Mouse (Mus musculus) intestine, embryonic 16.5 days (tissue): Measurements from ENCODE around the gene Zfp819. TPM values are rescaled to one million over a fixed set of nuclear protein-coding genes. Genes with fewer than 3 reads are reported as not detected.

Source experiments
- ATAC-seq: fragments of 200-750 bp; cut with Nextera tagmentation; 2 replicates; pipeline ENCODE4 v1.8.0; 2017; ENCODE audit warnings: moderate TSS enrichment, moderate library complexity
- H3K27ac ChIP-seq: fragments of 300-500 bp; sonication (generic); 2 replicates; pipeline ENCODE4 v1.5.1; 2014; ENCODE audit warnings: mild to moderate bottlenecking, low read length
- H3K27me3 ChIP-seq: fragments of 300-500 bp; sonication (generic); replicated peaks from 2 replicates; pipeline ENCODE4 v1.6.1; 2014; ENCODE audit warnings: low read length, control low read depth, mixed read lengths; ENCODE audit not compliant: control insufficient read depth, insufficient read depth
- H3K36me3 ChIP-seq: fragments of 300-500 bp; sonication (generic); 2 replicates; pipeline ENCODE4 v1.6.1; 2014; ENCODE audit warnings: low read length, control low read depth; ENCODE audit not compliant: control insufficient read depth, insufficient read depth
- H3K4me1 ChIP-seq: fragments of 300-500 bp; sonication (generic); 2 replicates; pipeline ENCODE4 v1.6.1; 2014; ENCODE audit warnings: low read length, control low read depth, mixed read lengths; ENCODE audit not compliant: control insufficient read depth, insufficient read depth
- H3K4me2 ChIP-seq: fragments of 300-500 bp; sonication (generic); 2 replicates; pipeline ENCODE4 v1.6.1; 2014; ENCODE audit warnings: low read depth, low read length, control low read depth
- H3K4me3 ChIP-seq: fragments of 300-500 bp; sonication (generic); 2 replicates; pipeline ENCODE4 v1.5.1; 2014; ENCODE audit warnings: mild to moderate bottlenecking, low read length
- H3K9ac ChIP-seq: fragments of 300-500 bp; sonication (generic); 2 replicates; pipeline ENCODE4 v1.6.1; 2014; ENCODE audit warnings: low read depth, low read length
- H3K9me3 ChIP-seq: fragments of 300-500 bp; sonication (generic); 2 replicates; pipeline ENCODE4 v1.6.1; 2016; ENCODE audit warnings: low read length, control low read depth; ENCODE audit not compliant: control insufficient read depth
- WGBS: fragments of 180-500 bp; shearing (Covaris S2); extraction: QIAGEN DNeasy Blood & Tissue Kit; methylation state at CpG from one replicate; pipeline ENCODE4 v1.1.7; 2014; 5-methylcytosine and 5-hydroxymethylcytosine counted together
- polyA plus RNA-seq: library from polyadenylated mRNA; unstranded; fragments of >200 nt; fragmentation: Nextera tagmentation; extraction: Ambion mirVana; gene quantifications from 2 replicates; pipeline ENCODE4 v1.2.1, GENCODE M21; 2015

The Zfp819 gene
- polyA plus RNA-seq = not detected in 2 replicates

- Histone ChIP-seq H3K27me3 (no peaks in the 10 kb centered on the region), H3K4me1 (peaks cover 3% of the 10 kb centered on the region), H3K4me2 (peak within 1 kb of the TSS; percentile 75), H3K4me3 (peak within 1 kb of the TSS; percentile 36), H3K27ac (no peak within 1 kb of the TSS), H3K9me3 (no peaks in the 10 kb centered on the region), H3K9ac (0 out of 2 replicates have a peak within 1 kb of the TSS, but pooled peaks have one; percentile 21), H3K36me3 (no peaks in the 10 kb centered on the region)
- ATAC-seq = peak; percentile 91
- WGBS = 14% methylated on average over 41 of the region's 41 CpGs
Measured at GRCm38 (mm10) chr7:43606896-43607742, at the start of gene Zfp819. Gene Zfp819, plus strand, starts transcription at chr7:43607169.

GRCm38 (mm10) chr7:43562006-43562633 lies 44.8 kb upstream of the Zfp819 start, which contains the start of gene Zfp658:
Gene Zfp658, plus strand, starts transcription at chr7:43562256.
- H3K9ac ChIP-seq = peak within 1 kb of the TSS; percentile 81
- no peaks in the 10 kb centered on the region for H3K27me3 ChIP-seq
- H3K9me3 ChIP-seq = no peaks in the 10 kb centered on the region
- peaks cover 13% of the 10 kb centered on the region for H3K4me1 ChIP-seq
- H3K4me2 ChIP-seq = peak within 1 kb of the TSS; percentile 71
- peak; percentile 87 for ATAC-seq
- no peaks in the 10 kb centered on the region for H3K36me3 ChIP-seq
- 0% methylated on average over 27 of the region's 27 CpGs for WGBS
- H3K27ac ChIP-seq = peak within 1 kb of the TSS; percentile 84
- H3K4me3 ChIP-seq = peak within 1 kb of the TSS; percentile 66

- H3K4me2 ChIP-seq = peak overlapping the region; percentile 71
- H3K9me3 ChIP-seq = no peaks in the 10 kb centered on the region
- no peaks in the 10 kb centered on the region for H3K27me3 ChIP-seq
- H3K9ac ChIP-seq = peak overlapping the region; percentile 81
- no peaks in the 10 kb centered on the region for H3K36me3 ChIP-seq
- H3K4me3 ChIP-seq = peak overlapping the region; percentile 66
- H3K27ac ChIP-seq = peak overlapping the region; percentile 84
- WGBS = 1% methylated on average over 10 of the region's 10 CpGs
- H3K4me1 ChIP-seq = peaks cover 13% of the 10 kb centered on the region
- peak; percentile 29; the same call in 1 of the 2 replicates for ATAC-seq
Measured at GRCm38 (mm10) chr7:43562651-43563070, 44.3 kb upstream of the Zfp819 start.

GRCm38 (mm10) chr7:43563300-43563699 lies 43.7 kb upstream of the Zfp819 start:
- peak overlapping the region; percentile 71 for H3K4me2 ChIP-seq
- no peak overlapping the region; the same call in 1 of the 2 replicates for H3K27ac ChIP-seq
- no peaks in the 10 kb centered on the region for H3K36me3 ChIP-seq
- ATAC-seq = no peak
- peak overlapping the region; percentile 66 for H3K4me3 ChIP-seq
- peak overlapping the region; percentile 81; the same call in 1 of the 2 replicates for H3K9ac ChIP-seq
- H3K9me3 ChIP-seq = no peaks in the 10 kb centered on the region
- peaks cover 13% of the 10 kb centered on the region for H3K4me1 ChIP-seq
- H3K27me3 ChIP-seq = no peaks in the 10 kb centered on the region
- WGBS = 54% methylated on average over 6 of the region's 6 CpGs

GRCm38 (mm10) chr7:43571216-43571615 lies 35.8 kb upstream of the Zfp819 start:
- H3K4me1 ChIP-seq = no peaks in the 10 kb centered on the region
- no peak overlapping the region for H3K4me3 ChIP-seq
- no peaks in the 10 kb centered on the region for H3K9me3 ChIP-seq
- no peaks in the 10 kb centered on the region for H3K27me3 ChIP-seq
- no peak overlapping the region for H3K27ac ChIP-seq
- no peak for ATAC-seq
- H3K9ac ChIP-seq = no peak overlapping the region
- H3K4me2 ChIP-seq = no peak overlapping the region
- 98% methylated on average over 2 of the region's 2 CpGs for WGBS
- peaks cover 14% of the 10 kb centered on the region for H3K36me3 ChIP-seq

GRCm38 (mm10) chr7:43579440-43580171 lies 27.4 kb upstream of the Zfp819 start, which contains the start of gene Zfp719:
Gene Zfp719, plus strand, starts transcription at chr7:43579610.
- peak within 1 kb of the TSS; percentile 89 for H3K27ac ChIP-seq
- no peaks in the 10 kb centered on the region for H3K9me3 ChIP-seq
- H3K36me3 ChIP-seq = peaks cover 10% of the 10 kb centered on the region
- peaks cover 13% of the 10 kb centered on the region for H3K4me1 ChIP-seq
- peak within 1 kb of the TSS; percentile 77 for H3K4me3 ChIP-seq
- under 1% methylated on average over 37 of the region's 37 CpGs for WGBS
- H3K27me3 ChIP-seq = no peaks in the 10 kb centered on the region
- H3K9ac ChIP-seq = peak within 1 kb of the TSS; percentile 80
- H3K4me2 ChIP-seq = peak within 1 kb of the TSS; percentile 85
- ATAC-seq = peak; percentile 99

GRCm38 (mm10) chr7:43580526-43580925 lies 26.4 kb upstream of the Zfp819 start:
- WGBS = 64% methylated on average over 5 of the region's 5 CpGs
- Histone ChIP-seq H3K4me2 (peak overlapping the region; percentile 85), H3K36me3 (peaks cover 11% of the 10 kb centered on the region), H3K4me1 (peaks cover 13% of the 10 kb centered on the region), H3K9ac (peak overlapping the region; percentile 80), H3K4me3 (peak overlapping the region; percentile 77), H3K27me3 (no peaks in the 10 kb centered on the region), H3K9me3 (no peaks in the 10 kb centered on the region), H3K27ac (peak overlapping the region; percentile 89)
- no peak for ATAC-seq

GRCm38 (mm10) chr7:43584790-43585189 lies 22.2 kb upstream of the Zfp819 start:
- Histone ChIP-seq H3K36me3 (peaks cover 30% of the 10 kb centered on the region), H3K4me2 (no peak overlapping the region)
- 88% methylated on average over 5 of the region's 5 CpGs for WGBS

GRCm38 (mm10) chr7:43601884-43602283 lies 5.1 kb upstream of the Zfp819 start:
- no peak for ATAC-seq
- Histone ChIP-seq H3K36me3 (no peaks in the 10 kb centered on the region), H3K9ac (no peak overlapping the region), H3K27ac (no peak overlapping the region), H3K4me1 (no peaks in the 10 kb centered on the region; the same call in 1 of the 2 replicates), H3K9me3 (no peaks in the 10 kb centered on the region), H3K27me3 (no peaks in the 10 kb centered on the region), H3K4me2 (no peak overlapping the region), H3K4me3 (no peak overlapping the region)
- WGBS = 21% methylated on average over 5 of the region's 5 CpGs

More at GRCm38 (mm10) chr7:43584790-43585189, 22.2 kb upstream of the Zfp819 start:
- ATAC-seq = no peak
- no peak overlapping the region for H3K27ac ChIP-seq
- no peak overlapping the region for H3K4me3 ChIP-seq
- H3K9ac ChIP-seq = no peak overlapping the region
- no peaks in the 10 kb centered on the region for H3K27me3 ChIP-seq
- peaks cover 13% of the 10 kb centered on the region for H3K4me1 ChIP-seq
- H3K9me3 ChIP-seq = no peaks in the 10 kb centered on the region
